Mouse (Mus musculus): ENCODE measurements around the gene Olfr70. TPM values are rescaled to one million over a fixed set of nuclear protein-coding genes. Genes with fewer than 3 reads are reported as not detected.

Olfr70 gene
- total and polyA plus RNA-seq, 3 experiments = not detected

DNA sequence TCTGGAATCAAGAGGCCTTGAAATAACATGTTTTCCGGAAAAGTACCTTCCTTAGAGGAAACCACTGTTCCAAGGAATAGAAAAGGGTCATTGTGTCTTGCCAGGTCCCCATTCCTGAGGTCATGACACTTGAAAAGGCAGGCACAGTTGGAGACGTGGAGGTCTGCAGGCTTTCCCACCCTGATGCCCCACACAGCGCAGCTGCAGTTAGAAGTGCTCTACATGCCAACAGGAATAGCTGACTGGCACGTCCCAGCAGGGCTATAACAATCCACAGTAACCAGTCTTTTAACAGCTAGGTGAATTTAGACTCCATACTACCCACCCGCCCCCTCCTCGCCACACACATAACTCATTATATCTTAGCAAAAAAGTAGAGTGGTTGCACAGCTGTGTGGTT lies 36.5 kb upstream of the Olfr70 start:
- Histone ChIP-seq H3K36me3 (replicated peaks) (no peaks in the 10 kb centered on the region), H3K4me1 (ENCODE audit: insufficient read depth, low read depth, low read length) (no peaks in the 10 kb centered on the region), H3K9me3 (replicated peaks) (no peaks in the 10 kb centered on the region), H3K4me3 (ENCODE audit: low read depth, low read length) (no peak overlapping the region), H3K27me3 (ENCODE audit: insufficient read depth, low read length) (peaks cover 22% of the 10 kb centered on the region)
- TF ChIP-seq POLR2AphosphoS5 (IDR thresholded peaks at IDR 0.05; ENCODE audit: insufficient replicate concordance, low read depth, low read length) (no peak), GATA1 (IDR thresholded peaks at IDR 0.05; ENCODE audit: borderline replicate concordance, low read length) (no peak), TAL1 (conservative IDR thresholded peaks at IDR 0.05; ENCODE audit: low read depth, low read length) (no peak), CTCF (IDR thresholded peaks at IDR 0.05; ENCODE audit: low read depth, low read length) (no peak), GATA2 (IDR thresholded peaks at IDR 0.05; ENCODE audit: borderline replicate concordance, low read depth, low read length) (no peak)
- no peak for ATAC-seq (ENCODE audit: extremely low read depth, insufficient number of reproducible peaks, low FRiP score, poor library complexity, severe bottlenecking)
- DNase-seq (ENCODE audit: low spot score) = no peak

DNA sequence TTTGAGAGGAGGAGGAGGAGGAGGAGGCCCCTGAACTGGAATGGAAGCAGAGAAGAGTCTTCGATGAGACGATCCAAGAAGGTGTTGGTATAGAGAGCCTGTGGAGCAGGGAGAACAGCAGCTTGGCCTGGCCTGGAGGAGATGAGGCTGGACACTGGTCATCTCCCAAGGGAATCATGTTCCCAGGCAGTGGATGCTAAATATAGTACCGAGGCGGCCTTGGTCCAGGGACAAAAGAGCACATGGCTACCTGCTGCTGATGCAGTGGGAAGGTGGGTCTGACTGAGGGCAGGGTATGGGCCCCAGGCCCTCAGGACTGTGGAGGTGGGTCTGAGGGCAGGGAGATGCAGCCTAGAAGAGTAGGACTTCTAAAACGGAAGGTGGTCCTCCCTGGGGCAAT lies 32.6 kb upstream of the Olfr70 start:
- Histone ChIP-seq H3K9me3 (replicated peaks) (no peaks in the 10 kb centered on the region), H3K27me3 (ENCODE audit: insufficient read depth, low read length) (peaks cover 37% of the 10 kb centered on the region), H3K4me1 (ENCODE audit: insufficient read depth, low read depth, low read length) (no peaks in the 10 kb centered on the region), H3K4me3 (ENCODE audit: low read depth, low read length) (no peak overlapping the region), H3K36me3 (replicated peaks) (no peaks in the 10 kb centered on the region)
- no peak for DNase-seq (ENCODE audit: low spot score)
- no peak for ATAC-seq (ENCODE audit: extremely low read depth, insufficient number of reproducible peaks, low FRiP score, poor library complexity, severe bottlenecking)
- TF ChIP-seq GATA2 (IDR thresholded peaks at IDR 0.05; ENCODE audit: borderline replicate concordance, low read depth, low read length) = no peak
- TF ChIP-seq GATA1 (IDR thresholded peaks at IDR 0.05; ENCODE audit: borderline replicate concordance, low read length) = no peak
- no peak for TF ChIP-seq POLR2AphosphoS5 (IDR thresholded peaks at IDR 0.05; ENCODE audit: insufficient replicate concordance, low read depth, low read length)
- no peak for TF ChIP-seq CTCF (IDR thresholded peaks at IDR 0.05; ENCODE audit: low read depth, low read length)
- TF ChIP-seq TAL1 (conservative IDR thresholded peaks at IDR 0.05; ENCODE audit: low read depth, low read length) = no peak

DNA sequence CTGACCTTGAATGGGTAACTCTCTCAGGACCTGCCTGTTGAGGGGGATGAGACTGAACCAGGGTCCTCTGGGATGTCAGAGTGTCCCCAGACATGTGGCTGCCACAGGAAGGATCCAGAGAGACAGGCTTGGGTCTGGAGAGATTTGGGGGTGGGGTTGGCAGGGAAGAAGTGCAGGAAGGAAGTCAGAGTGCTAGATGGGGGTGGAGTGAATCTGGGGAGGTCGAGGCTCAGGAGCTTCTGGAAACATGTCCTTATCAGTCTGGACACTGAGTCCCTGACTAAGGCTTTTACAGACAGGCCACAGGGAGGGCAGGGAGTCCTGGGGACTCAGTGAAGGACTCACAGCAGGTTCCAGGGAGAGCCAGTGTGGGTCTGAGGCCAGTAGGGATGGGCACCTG lies 31.6 kb upstream of the Olfr70 start:
- Histone ChIP-seq H3K4me1 (ENCODE audit: insufficient read depth, low read depth, low read length) (no peaks in the 10 kb centered on the region), H3K36me3 (replicated peaks) (no peaks in the 10 kb centered on the region), H3K4me3 (ENCODE audit: low read depth, low read length) (no peak overlapping the region), H3K9me3 (replicated peaks) (no peaks in the 10 kb centered on the region), H3K27me3 (ENCODE audit: insufficient read depth, low read length) (peaks cover 44% of the 10 kb centered on the region)
- TF ChIP-seq GATA1 (IDR thresholded peaks at IDR 0.05; ENCODE audit: borderline replicate concordance, low read length) = no peak
- TF ChIP-seq TAL1 (conservative IDR thresholded peaks at IDR 0.05; ENCODE audit: low read depth, low read length) = no peak
- TF ChIP-seq CTCF (IDR thresholded peaks at IDR 0.05; ENCODE audit: low read depth, low read length) = no peak
- no peak for TF ChIP-seq GATA2 (IDR thresholded peaks at IDR 0.05; ENCODE audit: borderline replicate concordance, low read depth, low read length)
- no peak for TF ChIP-seq POLR2AphosphoS5 (IDR thresholded peaks at IDR 0.05; ENCODE audit: insufficient replicate concordance, low read depth, low read length)
- no peak for ATAC-seq (ENCODE audit: extremely low read depth, insufficient number of reproducible peaks, low FRiP score, poor library complexity, severe bottlenecking)
- DNase-seq (ENCODE audit: low spot score) = no peak

DNA sequence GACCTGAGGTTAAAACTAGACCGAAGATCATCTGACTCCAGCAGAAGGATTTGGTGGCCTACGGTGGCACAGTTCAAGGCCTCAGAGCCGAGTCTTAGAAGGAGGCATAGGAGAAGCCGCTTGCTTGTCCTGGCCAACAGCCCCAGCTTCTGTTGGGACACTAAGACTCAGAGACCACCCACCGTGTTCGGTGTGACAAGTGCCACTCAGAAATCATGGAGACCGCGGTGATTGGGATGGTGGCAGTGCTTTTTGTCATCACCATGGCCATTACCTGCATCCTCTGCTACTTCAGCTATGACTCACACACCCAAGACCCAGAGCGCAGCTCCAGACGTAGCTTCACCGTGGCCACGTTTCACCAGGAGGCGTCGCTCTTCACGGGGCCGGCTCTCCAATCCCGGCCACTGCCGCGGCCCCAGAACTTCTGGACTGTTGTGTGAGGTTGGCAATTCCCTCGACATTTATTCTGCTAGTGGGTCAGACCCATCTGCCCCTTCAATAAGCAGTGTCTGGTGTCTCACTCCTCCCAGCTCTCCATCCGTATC lies 30.2 kb upstream of the Olfr70 start:
- Histone ChIP-seq H3K27me3 (ENCODE audit: insufficient read depth, low read length) (peaks cover 50% of the 10 kb centered on the region), H3K9me3 (replicated peaks) (no peaks in the 10 kb centered on the region), H3K4me3 (ENCODE audit: low read depth, low read length) (no peak overlapping the region), H3K4me1 (ENCODE audit: insufficient read depth, low read depth, low read length) (no peaks in the 10 kb centered on the region), H3K36me3 (replicated peaks) (no peaks in the 10 kb centered on the region)
- DNase-seq (ENCODE audit: low spot score) (no peak), ATAC-seq (ENCODE audit: extremely low read depth, insufficient number of reproducible peaks, low FRiP score, poor library complexity, severe bottlenecking) (no peak)
- TF ChIP-seq GATA2 (IDR thresholded peaks at IDR 0.05; ENCODE audit: borderline replicate concordance, low read depth, low read length) (no peak), GATA1 (IDR thresholded peaks at IDR 0.05; ENCODE audit: borderline replicate concordance, low read length) (no peak), TAL1 (conservative IDR thresholded peaks at IDR 0.05; ENCODE audit: low read depth, low read length) (no peak), CTCF (IDR thresholded peaks at IDR 0.05; ENCODE audit: low read depth, low read length) (no peak), POLR2AphosphoS5 (IDR thresholded peaks at IDR 0.05; ENCODE audit: insufficient replicate concordance, low read depth, low read length) (no peak)

DNA sequence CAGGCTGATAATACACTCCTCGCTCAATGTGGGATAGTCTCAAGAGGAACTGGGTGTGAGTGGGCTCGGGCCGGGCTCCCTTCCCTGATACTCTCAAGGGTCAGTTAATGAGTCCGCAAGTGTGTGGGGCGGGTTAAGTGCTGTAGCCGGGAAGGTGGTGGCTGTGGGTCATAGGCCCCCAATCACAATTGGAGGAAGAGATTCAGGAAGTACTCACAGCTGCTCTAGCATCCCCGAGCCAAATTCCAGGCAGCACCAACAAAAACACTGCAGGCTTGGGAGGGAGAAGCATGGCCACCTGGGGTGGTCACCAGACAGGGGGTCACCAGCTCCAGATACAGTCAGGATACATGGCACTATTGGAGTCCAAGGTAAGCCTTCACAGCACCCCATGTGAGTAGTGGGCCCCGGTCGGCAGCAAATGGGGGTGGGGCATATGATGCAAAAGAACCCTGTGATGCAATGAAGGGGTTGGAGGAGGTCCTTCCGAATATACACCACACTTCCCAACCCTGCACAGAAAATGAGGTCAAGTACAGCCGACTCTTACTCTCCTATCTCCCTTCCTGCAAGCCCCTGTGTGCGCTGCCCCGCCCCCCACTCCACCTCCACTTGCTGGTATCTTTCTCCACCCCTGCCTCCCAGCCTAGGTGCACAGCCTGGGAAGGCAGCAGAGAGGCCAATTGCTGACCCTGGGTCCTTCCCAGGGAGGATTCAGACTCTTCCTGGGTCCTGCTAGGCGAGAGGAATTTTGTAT lies 29.4 kb upstream of the Olfr70 start, which contains the start of gene Spaar:
Spaar (plus strand) TSS at position 241 of the 757 bp plus-strand sequence.
- no peaks in the 10 kb centered on the region for H3K9me3 ChIP-seq (replicated peaks)

DNA sequence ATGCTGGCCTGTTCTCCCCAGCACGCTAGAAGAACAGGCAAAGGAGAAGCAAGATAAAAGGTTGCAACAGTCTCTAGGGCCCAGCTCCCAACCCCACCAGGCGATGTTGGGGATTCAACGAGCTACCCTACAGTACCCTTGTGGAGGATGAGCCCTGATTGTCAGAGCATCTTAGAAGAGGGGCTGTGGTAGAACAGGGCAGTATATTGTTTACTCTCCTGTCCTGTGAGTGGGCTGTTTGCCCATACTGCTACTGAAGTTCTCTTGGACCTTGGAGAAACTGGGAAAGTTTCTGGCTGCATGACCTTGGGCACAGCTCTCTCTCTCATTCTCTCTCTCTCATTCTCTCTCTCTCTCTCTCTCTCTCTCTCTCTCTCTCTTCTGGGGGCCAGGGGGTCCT lies 28.5 kb upstream of the Olfr70 start:
- Histone ChIP-seq H3K36me3 (replicated peaks) (no peaks in the 10 kb centered on the region), H3K4me3 (ENCODE audit: low read depth, low read length) (no peak overlapping the region), H3K4me1 (ENCODE audit: insufficient read depth, low read depth, low read length) (no peaks in the 10 kb centered on the region), H3K9me3 (replicated peaks) (no peaks in the 10 kb centered on the region), H3K27me3 (ENCODE audit: insufficient read depth, low read length) (peaks cover 46% of the 10 kb centered on the region)
- DNase-seq (ENCODE audit: low spot score) = no peak
- no peak for ATAC-seq (ENCODE audit: extremely low read depth, insufficient number of reproducible peaks, low FRiP score, poor library complexity, severe bottlenecking)
- TF ChIP-seq GATA1 (IDR thresholded peaks at IDR 0.05; ENCODE audit: borderline replicate concordance, low read length) (no peak), GATA2 (IDR thresholded peaks at IDR 0.05; ENCODE audit: borderline replicate concordance, low read depth, low read length) (no peak), POLR2AphosphoS5 (IDR thresholded peaks at IDR 0.05; ENCODE audit: insufficient replicate concordance, low read depth, low read length) (no peak), TAL1 (conservative IDR thresholded peaks at IDR 0.05; ENCODE audit: low read depth, low read length) (no peak)

More for the DNA sequence above, 29.4 kb upstream of the Olfr70 start, which contains the start of gene Spaar:
- no peak for ATAC-seq (ENCODE audit: extremely low read depth, insufficient number of reproducible peaks, low FRiP score, poor library complexity, severe bottlenecking)
- Histone ChIP-seq H3K4me3 (ENCODE audit: low read depth, low read length) (no peak within 1 kb of the TSS), H3K36me3 (replicated peaks) (no peaks in the 10 kb centered on the region), H3K4me1 (ENCODE audit: insufficient read depth, low read depth, low read length) (no peaks in the 10 kb centered on the region), H3K27me3 (ENCODE audit: insufficient read depth, low read length) (peaks cover 46% of the 10 kb centered on the region)
- no peak for DNase-seq (ENCODE audit: low spot score)
- no peak for TF ChIP-seq POLR2AphosphoS5 (IDR thresholded peaks at IDR 0.05; ENCODE audit: insufficient replicate concordance, low read depth, low read length)
- no peak for TF ChIP-seq TAL1 (conservative IDR thresholded peaks at IDR 0.05; ENCODE audit: low read depth, low read length)
- TF ChIP-seq GATA1 (IDR thresholded peaks at IDR 0.05; ENCODE audit: borderline replicate concordance, low read length) = no peak
